Mouse (Mus musculus) heart, embryonic 14.5 days (tissue): Measurements from ENCODE around the gene Iqschfp. TPM values are rescaled to one million over a fixed set of nuclear protein-coding genes. Genes with fewer than 3 reads are reported as not detected.

Experiments used
- ATAC-seq: fragments of 200-750 bp; cut with Nextera tagmentation; 2 replicates; pipeline ENCODE4 v1.8.0; 2017; ENCODE audit warnings: low read depth, moderate TSS enrichment; ENCODE audit not compliant: insufficient number of reproducible peaks, insufficient read depth, low FRiP score
- H3K27ac ChIP-seq, 2 experiments: fragments of 200-500 bp in 1 of 2; fragments of 300-500 bp in 1 of 2; sonication (generic) in 1 of 2; replicated peaks in 1 of 2; 2 replicates each; pipeline ENCODE4 v1.5.1; 2012 to 2014; ENCODE audit warnings: low read depth in 2 of 2, low read length in 2 of 2, control low read depth in 1 of 2, mild to moderate bottlenecking in 1 of 2, mixed read lengths in 1 of 2; ENCODE audit not compliant: control insufficient read depth in 1 of 2, insufficient read depth in 1 of 2
- H3K27me3 ChIP-seq: fragments of 300-500 bp; sonication (generic); 2 replicates; pipeline ENCODE4 v1.6.1; 2014; ENCODE audit warnings: mild to moderate bottlenecking, low read length, control low read depth; ENCODE audit not compliant: control insufficient read depth, insufficient read depth
- H3K36me3 ChIP-seq: fragments of 300-500 bp; sonication (generic); 2 replicates; pipeline ENCODE4 v1.6.1; 2014; ENCODE audit warnings: mild to moderate bottlenecking, control low read depth, low read length, mixed read lengths; ENCODE audit not compliant: control insufficient read depth, insufficient read depth
- H3K4me1 ChIP-seq, 2 experiments: fragments of 200-500 bp in 1 of 2; fragments of 300-500 bp in 1 of 2; sonication (generic) in 1 of 2; 2 replicates each; pipeline ENCODE4 v1.6.1; 2012 to 2014; ENCODE audit warnings: low read length in 2 of 2, control low read depth in 1 of 2, mixed read lengths in 1 of 2; ENCODE audit not compliant: control insufficient read depth in 2 of 2, insufficient read depth in 2 of 2
- H3K4me2 ChIP-seq: fragments of 300-500 bp; sonication (generic); 2 replicates; pipeline ENCODE4 v1.6.1; 2014; ENCODE audit warnings: mild to moderate bottlenecking, low read length
- H3K4me3 ChIP-seq, 2 experiments: fragments of 200-500 bp in 1 of 2; fragments of 300-500 bp in 1 of 2; sonication (generic) in 1 of 2; 2 replicates each; pipeline ENCODE4 v1.5.1; 2012 to 2014; ENCODE audit warnings: low read length in 2 of 2, mild to moderate bottlenecking in 2 of 2, control low read depth in 1 of 2, low read depth in 1 of 2, moderate library complexity in 1 of 2; ENCODE audit not compliant: control insufficient read depth in 1 of 2, insufficient read depth in 1 of 2
- H3K9ac ChIP-seq: fragments of 300-500 bp; sonication (generic); 2 replicates; pipeline ENCODE4 v1.6.1; 2014; ENCODE audit warnings: mild to moderate bottlenecking, low read length
- H3K9me3 ChIP-seq: fragments of 300-500 bp; sonication (generic); 2 replicates; pipeline ENCODE4 v1.6.1; 2016; ENCODE audit warnings: low read length, control low read depth; ENCODE audit not compliant: control insufficient read depth
- WGBS: fragments of 180-500 bp; shearing (Covaris S2); extraction: QIAGEN DNeasy Blood & Tissue Kit; methylation state at CpG from one replicate; pipeline ENCODE4 v1.1.7; 2014; 5-methylcytosine and 5-hydroxymethylcytosine counted together
- polyA plus RNA-seq: library from polyadenylated mRNA; unstranded; fragments of >200 nt; fragmentation: Nextera tagmentation; extraction: Ambion mirVana; gene quantifications from 2 replicates; pipeline ENCODE4 v1.2.1, GENCODE M21; 2014

The Iqschfp gene
- polyA plus RNA-seq, 1 experiment from 2014 or later = not detected

DNA sequence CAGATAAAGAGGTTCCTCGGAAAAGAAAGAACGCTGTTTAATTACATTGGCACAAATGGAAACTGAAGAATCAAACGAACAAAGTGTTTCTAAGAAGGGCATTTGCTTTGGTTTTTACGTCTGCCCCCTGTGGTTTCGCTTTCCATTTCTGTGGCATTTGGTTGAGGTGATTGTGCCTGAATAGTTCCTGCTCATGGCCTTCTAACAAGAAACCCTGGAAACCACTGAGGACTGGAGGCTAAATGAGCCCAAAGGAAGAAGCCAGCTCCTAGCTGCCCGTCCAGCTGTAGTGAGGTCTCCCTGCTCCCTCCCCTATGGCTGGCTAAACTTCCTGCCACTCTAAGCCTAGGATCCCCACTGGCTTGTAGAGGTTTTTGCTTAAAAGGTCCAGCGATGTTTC lies 745.9 kb downstream of the Iqschfp start:
- Histone ChIP-seq H3K9me3 (no peaks in the 10 kb centered on the region), H3K27me3 (no peaks in the 10 kb centered on the region), H3K4me1 (no peaks in the 10 kb centered on the region), H3K36me3 (no peaks in the 10 kb centered on the region), H3K4me3 (no peak overlapping the region), H3K9ac (no peak overlapping the region), H3K4me2 (no peak overlapping the region), H3K27ac (no peak overlapping the region)
- WGBS = 53% methylated on average over 7 of the region's 7 CpGs
- no peak for ATAC-seq

DNA sequence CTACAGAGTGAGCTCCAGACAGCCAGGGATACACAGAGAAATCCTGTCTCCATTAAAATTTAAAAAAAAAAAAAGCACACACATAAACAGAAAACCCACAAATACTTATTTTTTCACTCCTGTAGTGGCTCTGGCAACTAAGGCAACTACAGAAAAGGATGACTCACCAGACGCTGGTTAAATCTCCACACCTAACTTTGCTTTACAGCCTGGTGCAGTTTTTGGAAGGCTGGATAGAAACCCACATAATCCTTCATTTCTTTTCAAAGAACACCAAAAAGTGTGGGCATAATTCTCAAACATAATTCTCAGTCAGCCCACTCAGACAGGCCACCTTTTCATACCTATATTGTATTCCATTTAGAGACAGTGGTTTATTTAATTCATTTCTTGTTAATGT lies 746.7 kb downstream of the Iqschfp start:
- ATAC-seq = no peak
- Histone ChIP-seq H3K9me3 (no peaks in the 10 kb centered on the region), H3K36me3 (no peaks in the 10 kb centered on the region), H3K4me3 (no peak overlapping the region), H3K4me2 (no peak overlapping the region), H3K27ac (no peak overlapping the region), H3K4me1 (no peaks in the 10 kb centered on the region), H3K27me3 (no peaks in the 10 kb centered on the region), H3K9ac (no peak overlapping the region)
- WGBS = 87% methylated on average over 1 of the region's 1 CpGs

DNA sequence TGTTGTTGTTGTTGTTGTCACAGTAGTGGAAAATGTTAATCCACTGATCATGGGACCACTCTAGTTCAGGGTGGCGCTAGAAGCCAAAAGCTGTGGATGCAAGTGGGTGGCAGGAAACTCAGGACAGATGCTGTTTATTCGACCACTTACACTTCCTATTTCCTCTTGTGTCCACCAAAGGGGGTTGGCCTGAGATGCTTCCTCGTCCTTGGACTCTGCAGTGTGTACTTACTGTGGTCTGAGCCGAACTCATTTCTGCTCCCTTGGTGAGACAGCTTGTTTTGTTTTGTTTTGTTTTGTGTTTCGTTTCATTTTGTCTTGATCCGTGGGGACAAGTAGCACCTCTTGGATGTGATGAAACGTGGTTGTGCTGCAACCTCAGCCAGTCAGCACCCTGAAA lies 750.9 kb downstream of the Iqschfp start:
- H3K4me3 ChIP-seq = no peak overlapping the region
- no peak overlapping the region for H3K27ac ChIP-seq
- H3K4me2 ChIP-seq = no peak overlapping the region
- no peak for ATAC-seq
- WGBS = 81% methylated on average over 7 of the region's 7 CpGs
- no peaks in the 10 kb centered on the region for H3K27me3 ChIP-seq
- no peaks in the 10 kb centered on the region for H3K36me3 ChIP-seq
- H3K9ac ChIP-seq = no peak overlapping the region
- H3K9me3 ChIP-seq = no peaks in the 10 kb centered on the region
- no peaks in the 10 kb centered on the region for H3K4me1 ChIP-seq

DNA sequence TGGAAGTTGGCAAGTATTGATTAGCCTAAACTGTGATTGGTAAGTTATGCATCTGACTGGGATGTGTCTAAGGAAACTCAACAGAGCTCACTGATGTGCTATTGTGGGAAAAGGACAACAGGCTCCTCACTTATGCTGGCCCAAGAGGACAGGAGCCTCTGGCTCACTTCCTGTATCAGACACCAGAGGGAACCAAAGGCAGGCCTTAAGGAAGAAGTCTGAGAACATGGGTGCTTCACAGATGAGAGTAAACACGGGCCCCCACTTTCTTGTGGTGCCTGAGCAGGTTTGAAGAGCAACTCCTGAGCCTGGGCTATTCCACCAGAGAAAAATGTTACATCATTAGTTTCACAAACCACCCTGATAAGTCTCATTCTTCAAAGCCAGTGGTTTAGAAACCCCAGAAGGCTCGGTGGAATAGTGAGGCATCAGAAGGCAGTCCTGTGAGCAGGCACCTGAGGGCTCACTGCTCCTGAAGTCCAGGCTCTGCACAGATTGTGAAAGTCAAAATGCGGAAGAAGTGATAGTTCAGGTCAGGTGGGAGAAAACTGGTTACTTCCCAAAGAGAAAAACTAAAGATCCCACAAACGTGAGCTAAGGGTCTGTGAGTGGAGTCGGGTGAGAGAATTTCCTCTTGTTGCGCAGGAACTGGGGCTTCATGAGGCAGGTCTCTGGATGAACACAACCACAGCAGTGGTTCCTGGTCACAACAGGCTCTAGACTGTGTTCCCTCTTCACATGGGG lies 754.5 kb downstream of the Iqschfp start:
- Histone ChIP-seq H3K4me2 (no peak overlapping the region), H3K36me3 (no peaks in the 10 kb centered on the region), H3K27me3 (no peaks in the 10 kb centered on the region), H3K9ac (no peak overlapping the region), H3K4me1 (no peaks in the 10 kb centered on the region), H3K4me3 (no peak overlapping the region), H3K9me3 (no peaks in the 10 kb centered on the region), H3K27ac (no peak overlapping the region)
- no peak for ATAC-seq
- 82% methylated on average over 6 of the region's 6 CpGs for WGBS

DNA sequence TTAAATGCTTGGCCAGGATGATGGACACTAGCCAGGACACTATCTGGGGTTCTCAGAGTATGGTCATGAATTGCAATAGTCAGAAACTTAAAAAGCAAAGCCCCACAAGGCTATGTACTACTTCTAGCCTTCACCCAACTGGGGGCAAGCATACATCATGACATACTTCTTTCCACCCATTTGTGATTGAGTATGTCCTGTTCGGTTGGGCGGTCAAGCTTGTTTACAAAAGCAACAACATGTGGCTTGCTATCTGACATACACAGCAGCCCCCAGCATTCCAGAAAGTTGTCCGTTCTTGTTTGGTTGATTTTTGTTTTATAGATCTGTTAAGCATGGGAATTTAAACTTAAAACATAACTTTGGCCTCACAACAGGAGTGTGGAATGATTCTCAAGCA lies 755.2 kb downstream of the Iqschfp start:
- Histone ChIP-seq H3K27ac (no peak overlapping the region), H3K4me1 (no peaks in the 10 kb centered on the region), H3K9me3 (no peaks in the 10 kb centered on the region), H3K9ac (no peak overlapping the region), H3K36me3 (no peaks in the 10 kb centered on the region), H3K4me2 (no peak overlapping the region), H3K4me3 (no peak overlapping the region), H3K27me3 (no peaks in the 10 kb centered on the region)
- WGBS = 77% methylated on average over 3 of the region's 3 CpGs
- no peak for ATAC-seq

DNA sequence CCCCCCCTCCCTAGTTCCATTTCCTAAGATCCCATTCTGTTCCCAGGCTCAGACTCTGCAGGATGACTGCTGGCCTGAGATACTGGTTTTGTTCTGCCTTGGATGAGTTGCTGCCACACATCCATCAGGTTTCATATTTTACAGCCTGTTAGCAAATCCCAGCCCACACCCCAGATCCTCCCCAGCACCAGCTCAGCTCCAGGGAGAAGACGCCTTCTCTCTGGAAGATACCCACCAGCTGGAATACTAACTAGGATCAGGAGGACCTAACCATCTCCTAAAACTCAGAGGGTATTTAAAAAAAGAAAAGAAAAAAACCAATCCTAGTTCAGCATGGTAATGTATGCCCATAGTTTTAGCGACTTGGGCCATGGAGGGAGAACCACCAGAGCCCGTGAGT lies 758.2 kb downstream of the Iqschfp start:
- Histone ChIP-seq H3K9me3 (no peaks in the 10 kb centered on the region), H3K4me2 (no peak overlapping the region), H3K4me1 (no peaks in the 10 kb centered on the region), H3K27ac (no peak overlapping the region), H3K27me3 (no peaks in the 10 kb centered on the region), H3K9ac (no peak overlapping the region), H3K4me3 (no peak overlapping the region), H3K36me3 (no peaks in the 10 kb centered on the region)
- no peak for ATAC-seq
- 87% methylated on average over 3 of the region's 3 CpGs for WGBS

DNA sequence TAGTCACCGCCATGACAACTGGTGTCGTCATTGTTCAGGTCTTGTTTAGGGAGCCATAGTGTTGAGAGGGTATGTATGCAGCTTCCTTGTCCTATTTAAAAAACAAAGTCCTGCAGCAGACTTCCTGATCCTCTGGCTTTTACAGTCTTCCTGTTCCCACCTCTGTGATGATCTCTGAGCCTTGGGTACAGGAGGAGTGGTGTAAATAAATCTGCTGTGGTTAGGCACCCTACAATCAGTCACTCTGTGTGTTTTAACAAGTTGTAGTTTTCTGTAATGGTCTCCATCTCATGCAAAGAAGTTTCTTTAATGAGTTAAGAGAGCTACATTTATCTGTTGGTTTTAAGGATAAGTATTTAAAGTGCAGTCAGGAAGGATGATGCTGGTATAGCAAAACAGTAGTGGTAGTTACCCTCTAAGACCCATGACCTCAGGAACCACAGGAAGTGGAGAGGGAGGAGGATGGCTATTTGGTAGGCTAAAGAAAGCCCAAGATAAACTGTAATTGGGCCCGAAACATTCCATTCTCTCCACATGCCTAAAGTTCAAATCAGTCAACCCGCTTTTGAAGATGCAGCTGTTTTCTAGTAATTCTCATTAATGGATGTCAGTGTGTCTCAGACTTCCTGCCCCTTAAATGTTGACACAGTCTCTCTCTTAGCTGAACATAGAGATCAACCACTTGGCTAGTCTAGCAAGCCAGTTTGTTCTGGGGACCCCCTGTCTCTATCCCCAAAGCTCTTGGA lies 764.7 kb downstream of the Iqschfp start:
- WGBS = 82% methylated on average over 4 of the region's 4 CpGs
- H3K9ac ChIP-seq = no peak overlapping the region
- H3K9me3 ChIP-seq = no peaks in the 10 kb centered on the region
- H3K4me3 ChIP-seq = no peak overlapping the region
- no peaks in the 10 kb centered on the region for H3K27me3 ChIP-seq
- H3K27ac ChIP-seq = no peak overlapping the region
- no peaks in the 10 kb centered on the region for H3K36me3 ChIP-seq
- H3K4me1 ChIP-seq = peaks cover 2 to 15% of the 10 kb centered on the region in 2 experiments; a peak in 3 of 4 replicates
- no peak overlapping the region for H3K4me2 ChIP-seq
- ATAC-seq = no peak
